ENCODE assay signal across 9 mouse cellular contexts in the genomic region with DNA sequence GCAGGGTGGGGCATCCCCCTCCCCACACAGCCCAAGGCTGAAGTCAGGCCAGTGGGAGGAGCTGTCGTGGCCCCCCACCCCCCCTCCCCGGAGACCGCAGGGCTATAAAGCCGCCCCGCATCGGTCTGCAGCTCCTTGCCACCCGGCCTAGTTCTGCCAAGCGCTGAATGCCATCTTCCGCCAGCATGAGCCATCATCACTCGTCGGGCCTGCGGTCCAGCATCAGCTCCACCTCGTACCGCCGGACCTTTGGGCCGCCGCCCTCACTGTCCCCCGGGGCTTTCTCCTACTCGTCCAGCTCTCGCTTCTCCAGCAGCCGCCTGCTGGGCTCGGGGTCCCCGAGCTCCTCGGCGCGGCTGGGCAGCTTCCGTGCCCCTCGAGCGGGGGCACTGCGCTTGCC. TPM values are rescaled to one million over a fixed set of nuclear protein-coding genes. Genes with fewer than 3 reads are reported as not detected.
A peak's percentile ranks its signal among the peaks of the same experiment; 100 is the strongest.
DNase-seq lines count a peak whose midpoint lies in the region; ATAC-seq and TF ChIP-seq lines count a peak whose summit lies in the region.
"Had no signal": no experiment of that assay in that cellular context is flagged by ENCODE, and none has a peak within 500 bp of the region (broad histone marks: within the 10 kb centered on the region; RNA-seq: fewer than 3 reads in every experiment).

TSS of gene Prph (plus strand) at position 135 of the 400 bp plus-strand sequence.

- H3K4me1 ChIP-seq in heart, embryonic 16.5 days (ENCODE audit: control insufficient read depth, insufficient read depth, low read length) = peaks cover 11% of the 10 kb centered on the region
- H3K4me1 ChIP-seq in hindbrain, embryonic 12.5 days = peaks cover 31% of the 10 kb centered on the region
- H3K4me1 ChIP-seq in midbrain, embryonic 11.5 days (ENCODE audit: control insufficient read depth, insufficient read depth, low read length) = peaks cover 6% of the 10 kb centered on the region

- DNase-seq in heart, adult 11 months = no peak
- DNase-seq in brain, embryonic 14.5 days (ENCODE audit: low read depth) = no peak
- DNase-seq in midbrain, embryonic 11.5 days (ENCODE audit: low spot score, missing footprints) = peak; percentile 87
- DNase-seq in left cerebral cortex, adult 18-20 months (ENCODE audit: low spot score in 2 of 2) = no peak

- no peaks in the 10 kb centered on the region for H3K9me3 ChIP-seq in heart, embryonic 16.5 days (replicated peaks; ENCODE audit: control insufficient read depth, low read length)
- no peaks in the 10 kb centered on the region for H3K9me3 ChIP-seq in hindbrain, embryonic 12.5 days (replicated peaks)
- H3K9me3 ChIP-seq in midbrain, embryonic 11.5 days (ENCODE audit: control insufficient read depth, low read length) = no peaks in the 10 kb centered on the region

- WGBS in heart, embryonic 16.5 days = 4% methylated on average over 30 of the region's 30 CpGs
- 2% methylated on average over 28 of the region's 30 CpGs for WGBS in hindbrain, embryonic 12.5 days
- 2% methylated on average over 26 of the region's 30 CpGs for WGBS in midbrain, embryonic 11.5 days

- H3K4me3 ChIP-seq in heart, embryonic 16.5 days (ENCODE audit: low read length) = peak within 1 kb of the TSS; percentile 47
- peak within 1 kb of the TSS; percentile 35 for H3K4me3 ChIP-seq in hindbrain, embryonic 12.5 days
- H3K4me3 ChIP-seq in midbrain, embryonic 11.5 days (ENCODE audit: low read depth, low read length) = peak within 1 kb of the TSS; percentile 27

- peaks cover 75% of the 10 kb centered on the region for H3K27me3 ChIP-seq in heart, embryonic 16.5 days (ENCODE audit: control insufficient read depth, insufficient read depth, low read length)
- peaks cover 88% of the 10 kb centered on the region for H3K27me3 ChIP-seq in hindbrain, embryonic 12.5 days
- peaks cover 51% of the 10 kb centered on the region for H3K27me3 ChIP-seq in midbrain, embryonic 11.5 days (ENCODE audit: control insufficient read depth, insufficient read depth, low read length)

- H3K36me3 ChIP-seq in heart, embryonic 16.5 days (ENCODE audit: control insufficient read depth, insufficient read depth) = no peaks in the 10 kb centered on the region
- H3K36me3 ChIP-seq in hindbrain, embryonic 12.5 days = no peaks in the 10 kb centered on the region
- H3K36me3 ChIP-seq in midbrain, embryonic 11.5 days (ENCODE audit: control insufficient read depth, insufficient read depth, low read length) = no peaks in the 10 kb centered on the region
- H3K36me3 ChIP-seq: G1E had no signal

- no peak for ATAC-seq in heart, embryonic 16.5 days (replicated peaks; ENCODE audit: extremely low read depth, insufficient read depth, low FRiP score)
- ATAC-seq in hindbrain, embryonic 12.5 days (ENCODE audit: low FRiP score) = no peak
- no peak for ATAC-seq in midbrain, embryonic 11.5 days (ENCODE audit: low FRiP score)
- ATAC-seq in cerebellum, adult (ENCODE audit: insufficient number of reproducible peaks, low FRiP score, low TSS enrichment) = no peak
- no peak for ATAC-seq in megakaryocyte-erythroid progenitor cell, adult 5-6 weeks (replicated peaks; ENCODE audit: low FRiP score, low TSS enrichment, poor library complexity, severe bottlenecking)

- TF ChIP-seq CTCF in brain, embryonic 14.5 days (IDR thresholded peaks at IDR 0.05; ENCODE audit: borderline replicate concordance, extremely low read depth, insufficient read depth, insufficient read length) = no peak

- H3K27ac ChIP-seq in heart, embryonic 16.5 days (ENCODE audit: low read length) = no peak within 1 kb of the TSS
- no peak within 1 kb of the TSS for H3K27ac ChIP-seq in hindbrain, embryonic 12.5 days
- H3K27ac ChIP-seq in midbrain, embryonic 11.5 days (ENCODE audit: low read depth, low read length) = no peak within 1 kb of the TSS

- no peak for TF ChIP-seq POLR2A in brain, embryonic 14.5 days (IDR thresholded peaks at IDR 0.05; ENCODE audit: borderline replicate concordance, extremely low read depth, insufficient read depth, insufficient read length, poor library complexity, severe bottlenecking)

- peak within 1 kb of the TSS; percentile 21; the same call in 1 of the 2 replicates for H3K9ac ChIP-seq in heart, embryonic 16.5 days (ENCODE audit: low read length)
- H3K9ac ChIP-seq in hindbrain, embryonic 12.5 days = peak within 1 kb of the TSS; percentile 42
- peak within 1 kb of the TSS; percentile 14; the same call in 1 of the 2 replicates for H3K9ac ChIP-seq in midbrain, embryonic 11.5 days (ENCODE audit: low read length)

- peak within 1 kb of the TSS; percentile 67 for H3K4me2 ChIP-seq in heart, embryonic 16.5 days (ENCODE audit: low read depth, low read length)
- peak within 1 kb of the TSS; percentile 56 for H3K4me2 ChIP-seq in hindbrain, embryonic 12.5 days (replicated peaks)
- H3K4me2 ChIP-seq in midbrain, embryonic 11.5 days = peak within 1 kb of the TSS; percentile 34

RNA-seq across cellular contexts. Expression of gene Prph, which starts in this region (rescaled TPM):
- 1.4 and 2.4 TPM in 2 replicates for polyA plus RNA-seq in heart, embryonic 16.5 days (2015; fragmentation: Nextera tagmentation; extraction: Ambion mirVana)
- polyA plus RNA-seq in brain, embryonic 14.5 days (2012; rRNA removed) = 14.0 and 47.0 TPM in 2 replicates
- polyA plus RNA-seq in hindbrain, embryonic 12.5 days (2016; fragmentation: Nextera tagmentation; extraction: Ambion mirVana) = 23.3 and 35.6 TPM in 2 replicates
- 3.6 and 4.8 TPM in 2 replicates for polyA plus RNA-seq in midbrain, embryonic 11.5 days (2014; fragmentation: Nextera tagmentation; extraction: Ambion mirVana)
- not detected in 2 replicates for total RNA-seq in megakaryocyte-erythroid progenitor cell, adult 5-6 weeks (2014; fragmentation: Nextera tagmentation)
- not detected in 2 replicates for total RNA-seq in megakaryocyte-erythroid progenitor cell, adult 5-6 weeks (2017)
- 1 to 10 TPM in 1 of 2 experiments, under 1 TPM in 1; 0.77 to 2.6 TPM for total RNA-seq in left cerebral cortex, adult 18-20 months (2021)
- total RNA-seq: G1E had no signal
- polyA plus RNA-seq: G1E had no signal
